Mouse (Mus musculus) liver, embryonic 14.5 days (tissue): Measurements from ENCODE around the gene Slc39a9.

ENCODE experiments used
- CTCF ChIP-seq: IDR thresholded peaks from 2 replicates; pipeline ENCODE4 v1.5.1; 2016; ENCODE audit warnings: antibody characterized with exemption, low read depth, control low read depth
- EP300 ChIP-seq: IDR thresholded peaks from 2 replicates; pipeline ENCODE4 v1.6.1; 2016; ENCODE audit warnings: antibody characterized with exemption, low read depth

DNA sequence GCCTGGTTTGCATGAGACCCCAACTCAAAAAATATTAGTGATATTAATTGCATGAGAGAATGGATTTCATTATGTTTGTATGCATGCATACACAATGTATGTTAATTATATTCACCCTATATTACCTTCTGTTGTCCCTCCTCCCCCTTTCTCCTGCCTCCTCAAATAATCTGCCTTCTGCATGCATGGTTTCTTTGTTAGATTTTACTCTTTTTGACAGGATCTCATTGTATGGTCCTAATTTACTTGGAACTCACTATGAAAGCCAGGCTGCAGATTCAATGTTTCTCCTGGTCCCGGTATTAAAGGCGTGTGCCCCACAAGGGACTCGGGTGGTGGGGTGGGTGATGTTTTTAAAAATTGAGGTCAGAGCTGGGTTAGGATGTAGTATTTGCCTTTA is 40.6 kb downstream of the Slc39a9 start:
- TF ChIP-seq EP300 (no peak), CTCF (no peak)
